Mouse (Mus musculus): ENCODE measurements around the gene Dnph1.
"Not testable (repeated sequence)": the region's sequence is repeated elsewhere in the genome, so short reads cannot be mapped to it uniquely, and the experiment has no call there.

The Dnph1 gene

DNA sequence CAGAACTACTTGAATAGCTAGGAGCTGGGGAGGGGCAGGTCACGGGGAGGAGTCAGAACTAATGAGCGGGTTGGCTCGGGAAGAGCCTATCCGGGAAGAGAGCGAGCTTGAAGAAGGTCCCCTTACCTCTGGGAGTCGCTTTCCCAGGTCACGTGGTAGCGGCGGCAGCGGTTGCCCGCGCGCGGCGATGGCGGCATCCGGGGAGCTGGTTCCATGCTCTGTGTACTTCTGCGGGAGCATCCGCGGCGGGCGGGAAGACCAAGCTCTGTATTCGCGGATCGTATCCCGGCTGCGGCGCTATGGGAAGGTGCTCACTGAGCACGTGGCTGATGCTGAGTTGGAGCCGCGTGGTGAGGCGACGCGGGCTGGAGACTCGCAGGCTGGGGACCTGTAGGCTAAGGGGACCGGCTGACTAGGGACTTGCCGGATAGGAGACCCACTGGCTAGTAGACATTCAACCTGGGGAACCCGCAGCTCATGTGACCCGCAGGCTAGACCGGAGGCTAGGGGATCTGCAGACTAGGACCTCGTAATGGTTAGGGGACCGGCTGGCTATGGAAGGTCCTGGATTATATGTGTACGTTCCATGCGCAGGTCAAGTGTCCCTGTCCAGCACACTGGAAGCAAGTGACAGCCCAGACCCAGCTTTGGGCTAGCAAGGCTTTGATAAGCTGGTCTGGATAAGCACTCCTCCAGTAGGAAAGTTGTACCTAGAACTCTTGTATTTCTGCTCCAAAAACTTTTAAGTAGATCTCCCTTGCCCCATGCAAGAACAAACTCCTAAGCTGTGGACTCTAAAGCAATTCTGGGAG, at the start of gene Dnph1:
Gene Dnph1, plus strand, starts transcription at position 89 of the 812 bp plus-strand sequence.
- DNase-seq (ENCODE audit: low spot score in 2 of 2), result peak in 1 of 2 experiments; percentile 9

DNA sequence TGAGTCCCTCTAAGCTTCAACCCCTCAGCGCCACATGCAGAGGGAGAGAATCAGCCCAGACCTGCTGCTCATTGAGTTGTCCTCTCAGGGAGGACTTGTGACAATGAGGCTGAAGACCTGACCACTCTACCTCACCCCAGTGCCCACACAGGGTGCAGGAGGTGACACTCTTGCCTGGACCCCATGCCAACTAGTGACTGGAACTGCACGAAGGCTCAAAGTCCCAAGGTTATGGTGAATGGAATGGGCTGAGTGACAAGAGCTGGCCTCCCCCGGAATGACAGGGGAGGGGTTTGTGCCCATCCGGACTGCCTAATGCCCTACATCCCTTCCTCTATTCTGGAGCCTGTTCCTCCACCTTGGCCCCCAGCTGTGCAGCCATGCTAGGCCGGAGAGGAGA, 43.8 kb upstream of the Dnph1 start:
- no peak for DNase-seq (ENCODE audit: low spot score in 2 of 2)

DNA sequence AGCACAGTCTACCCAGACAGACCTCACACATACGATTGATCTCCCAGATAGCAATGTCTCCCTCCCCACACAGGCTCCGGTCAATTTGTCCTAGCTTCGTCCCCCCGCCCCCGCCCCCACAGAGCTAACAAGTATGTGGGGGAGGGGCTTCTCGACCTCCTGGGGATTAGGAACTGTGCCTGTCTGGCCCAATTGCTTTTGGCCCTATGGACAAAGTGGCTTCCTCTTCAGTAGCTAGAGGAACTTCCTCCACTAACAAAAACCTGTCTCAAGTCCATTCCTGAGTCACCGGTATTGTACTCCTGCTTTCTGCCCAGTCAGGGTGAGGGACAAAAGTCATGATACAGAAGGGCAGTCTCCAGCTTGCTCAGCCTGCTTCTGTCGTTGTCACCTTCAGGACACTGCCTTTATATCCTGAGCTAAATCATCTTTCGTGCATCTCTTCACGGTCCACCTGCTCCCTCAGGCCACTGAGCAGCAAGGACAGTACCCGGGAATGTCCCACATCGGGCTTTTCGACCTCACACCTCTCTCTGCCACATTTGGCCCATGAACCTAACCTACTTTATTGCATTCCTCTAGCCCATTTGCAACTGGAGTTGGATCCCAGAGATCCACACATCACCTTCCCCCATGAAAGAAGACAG, 43.1 kb upstream of the Dnph1 start:
- DNase-seq (ENCODE audit: low spot score in 2 of 2), result no peak

DNA sequence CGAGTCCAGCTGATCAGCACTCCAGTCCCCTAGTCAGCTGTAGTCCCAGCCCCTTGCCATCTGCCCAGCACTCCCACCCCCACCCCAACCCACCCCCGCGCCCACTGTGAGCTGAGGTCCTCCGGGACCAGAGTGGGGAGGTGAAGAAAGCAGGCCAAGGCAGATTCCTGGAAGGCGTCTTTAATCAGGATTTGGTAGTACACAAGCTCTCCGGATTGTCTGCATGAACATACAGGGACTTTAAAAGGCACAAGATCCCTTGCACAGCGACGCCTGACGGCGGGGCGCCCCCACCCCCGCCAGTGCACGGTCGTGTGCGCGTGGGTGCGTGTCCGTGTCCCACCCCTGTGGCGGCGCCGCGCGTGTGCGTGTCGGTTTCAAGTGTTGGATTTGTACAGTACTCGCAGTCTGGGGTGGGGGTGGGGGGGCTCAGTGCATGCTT, 42.5 kb upstream of the Dnph1 start:
- no peak for DNase-seq (ENCODE audit: low spot score in 2 of 2)

DNA sequence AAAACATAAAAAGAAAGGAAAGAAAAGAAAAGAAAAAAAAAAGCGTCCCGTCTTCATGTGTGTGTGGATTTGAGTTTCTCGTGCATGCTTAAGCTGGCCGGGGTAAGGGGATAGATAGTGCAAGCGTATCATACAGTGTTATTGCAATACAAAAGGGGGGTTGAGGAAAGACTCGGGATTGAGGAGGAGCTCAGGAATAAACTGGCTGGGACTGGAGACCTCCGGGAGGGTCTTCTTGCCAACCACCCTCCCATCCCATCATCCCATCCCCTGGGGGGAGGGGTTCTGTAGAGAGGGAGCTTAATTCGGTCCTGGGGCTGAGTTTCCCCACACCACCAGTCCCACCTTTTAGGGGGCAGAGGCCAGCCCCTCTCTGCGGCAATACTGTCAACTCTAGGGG, 42.0 kb upstream of the Dnph1 start:
- DNase-seq (ENCODE audit: low spot score in 2 of 2), result no peak

DNA sequence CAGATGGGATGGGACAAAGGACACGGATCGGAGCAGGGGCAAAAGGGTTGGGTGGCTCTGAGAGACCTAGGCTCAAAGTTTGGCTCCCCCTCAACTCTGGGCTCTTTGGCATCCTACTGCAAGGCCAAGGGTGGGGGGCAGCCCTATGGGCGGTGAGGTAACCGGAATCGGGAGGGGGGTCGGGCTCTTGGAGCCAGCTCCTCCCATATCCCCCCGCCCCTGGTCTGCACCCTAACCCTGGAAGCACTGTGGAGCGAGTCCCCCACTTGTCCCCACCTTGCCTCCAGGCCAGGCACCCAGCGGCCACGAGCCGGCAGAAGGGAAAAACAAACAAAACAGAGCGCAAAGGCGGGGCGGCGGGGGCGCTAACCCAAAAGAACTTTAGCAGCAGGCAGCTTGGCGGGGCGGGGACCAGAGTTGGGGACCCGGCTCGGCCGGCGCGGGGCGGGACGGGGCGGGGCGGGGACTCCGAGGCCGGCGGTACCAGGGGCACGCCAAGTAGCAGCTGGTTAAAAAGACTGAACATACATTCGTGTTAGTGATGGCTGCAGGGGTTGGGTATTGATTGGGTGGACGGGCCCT, 41.3 kb upstream of the Dnph1 start:
- peak in 1 of 2 experiments; percentile 8 for DNase-seq (ENCODE audit: low spot score in 2 of 2)

DNA sequence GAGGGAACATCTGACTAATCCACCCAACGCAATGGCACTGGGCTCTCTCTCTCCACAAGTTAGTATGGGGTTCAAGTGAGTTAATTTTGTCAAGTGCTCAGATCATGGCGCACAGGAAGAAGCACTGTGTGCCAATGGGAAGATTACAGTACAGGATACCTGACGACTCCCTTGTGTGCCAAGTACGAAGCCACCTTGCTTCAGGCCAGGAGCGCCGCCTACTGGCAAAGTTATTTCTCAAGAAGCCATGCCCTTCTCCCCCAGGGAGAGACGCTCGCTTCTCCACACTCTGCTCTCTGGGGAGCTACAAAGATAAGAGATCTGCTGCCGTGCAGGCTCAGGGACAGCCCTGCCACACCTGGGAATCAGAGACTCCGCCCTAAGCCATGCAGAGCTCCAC, 38.7 kb upstream of the Dnph1 start:
- peak; percentile 21 to 39 for DNase-seq (ENCODE audit: low spot score in 2 of 2)

DNA sequence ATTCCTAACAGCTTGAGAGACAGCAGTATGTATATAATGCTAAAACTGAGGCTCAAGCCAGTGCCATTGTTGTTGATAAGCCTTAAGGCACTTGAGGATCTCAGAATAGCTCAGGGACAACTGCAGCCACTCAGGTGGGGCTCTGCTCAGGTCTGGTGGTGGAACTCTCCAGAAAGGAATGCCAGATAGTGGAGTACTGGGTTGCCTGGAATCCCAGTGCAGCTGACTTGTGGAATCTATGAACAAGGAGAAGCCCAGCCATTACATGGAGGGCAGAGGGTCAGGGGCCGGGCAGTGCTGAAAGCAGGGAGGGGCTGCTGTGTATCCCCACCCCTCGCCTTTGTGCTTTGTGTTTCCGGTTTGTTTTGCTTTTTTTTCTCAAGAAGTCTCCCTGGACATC, 38.1 kb upstream of the Dnph1 start:
- no peak for DNase-seq (ENCODE audit: low spot score in 2 of 2)

DNA sequence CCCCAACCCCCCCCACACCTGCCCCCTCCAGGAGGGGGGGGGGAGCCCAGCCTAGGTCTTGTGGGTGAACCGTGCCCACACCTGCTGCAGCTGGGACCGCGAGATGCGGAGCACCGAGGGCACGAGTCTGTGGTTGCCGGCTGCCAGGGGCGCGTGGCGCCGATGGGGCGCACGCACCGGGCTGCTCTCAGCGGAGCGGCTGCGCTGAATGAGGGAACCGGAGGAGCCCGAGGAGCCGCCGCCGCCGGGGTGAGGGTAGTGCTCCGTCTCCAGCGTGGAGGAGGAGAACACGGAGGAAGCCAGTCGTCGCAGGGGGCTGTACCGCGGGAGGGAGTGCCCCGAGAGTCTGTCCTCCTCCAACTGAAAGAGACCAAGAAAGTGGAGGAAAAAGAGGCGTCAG, 35.8 kb upstream of the Dnph1 start:
- no peak for DNase-seq (ENCODE audit: low spot score in 2 of 2)

DNA sequence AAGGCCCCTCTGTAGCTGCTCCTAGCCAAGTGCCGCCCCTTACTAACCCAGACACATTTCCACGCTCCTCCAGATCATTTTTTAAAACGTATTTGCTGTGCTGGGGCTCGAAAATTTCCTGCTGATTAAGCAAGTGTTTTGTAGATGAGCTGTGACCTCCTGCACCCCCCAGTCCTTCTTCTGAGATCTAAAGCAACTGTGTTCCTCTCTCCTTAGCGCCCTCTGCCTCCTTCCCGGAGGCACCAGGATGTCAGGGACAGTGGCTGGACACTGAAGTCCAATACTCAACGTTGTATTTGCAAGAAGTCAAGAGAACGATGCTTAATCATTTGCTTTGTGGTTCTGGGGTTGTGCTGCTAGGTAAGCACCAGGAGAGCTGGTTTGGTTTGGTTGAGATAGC, 35.2 kb upstream of the Dnph1 start:
- DNase-seq (ENCODE audit: low spot score in 2 of 2), result no peak

DNA sequence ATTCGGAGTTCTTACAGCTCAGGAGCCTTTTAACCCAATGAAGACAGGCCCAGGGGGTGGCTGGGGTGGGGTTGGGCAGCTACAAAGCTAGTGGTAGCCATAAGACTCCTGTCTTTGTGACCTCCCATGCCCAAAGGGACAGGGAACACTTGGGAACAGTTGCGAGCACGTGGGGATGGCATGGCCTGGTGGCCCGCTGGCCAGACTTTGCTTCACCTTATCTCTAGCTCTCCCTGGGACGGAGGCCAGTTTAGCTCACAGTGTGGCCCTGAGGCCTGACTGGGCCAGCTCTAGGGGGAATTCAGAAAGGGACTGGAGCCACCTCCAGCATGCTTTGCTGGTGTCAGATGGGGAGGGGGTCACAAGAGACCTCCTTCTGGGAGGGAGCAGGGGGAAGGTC, 34.3 kb upstream of the Dnph1 start:
- no peak for DNase-seq (ENCODE audit: low spot score in 2 of 2)

DNA sequence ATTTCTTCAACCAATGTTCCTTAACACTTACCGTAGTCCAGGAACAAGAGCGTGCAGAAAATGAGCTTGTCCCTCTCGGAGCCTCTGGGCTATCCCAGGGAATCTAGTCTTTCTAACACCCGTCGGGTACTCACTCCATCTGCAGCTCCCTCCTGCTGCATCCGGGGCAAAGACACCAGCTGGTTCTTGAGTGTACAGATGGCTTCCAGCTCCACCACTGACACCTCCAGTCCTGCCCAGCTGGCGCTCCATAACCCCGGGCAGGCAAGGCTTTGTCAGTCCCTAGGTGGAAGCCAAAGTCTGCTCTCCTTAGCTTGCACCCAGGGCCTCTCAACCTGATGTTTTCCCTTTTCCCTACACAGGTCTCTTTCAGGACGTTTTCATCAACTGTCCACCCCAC, 28.7 kb upstream of the Dnph1 start:
- no peak for DNase-seq (ENCODE audit: low spot score in 2 of 2)

DNA sequence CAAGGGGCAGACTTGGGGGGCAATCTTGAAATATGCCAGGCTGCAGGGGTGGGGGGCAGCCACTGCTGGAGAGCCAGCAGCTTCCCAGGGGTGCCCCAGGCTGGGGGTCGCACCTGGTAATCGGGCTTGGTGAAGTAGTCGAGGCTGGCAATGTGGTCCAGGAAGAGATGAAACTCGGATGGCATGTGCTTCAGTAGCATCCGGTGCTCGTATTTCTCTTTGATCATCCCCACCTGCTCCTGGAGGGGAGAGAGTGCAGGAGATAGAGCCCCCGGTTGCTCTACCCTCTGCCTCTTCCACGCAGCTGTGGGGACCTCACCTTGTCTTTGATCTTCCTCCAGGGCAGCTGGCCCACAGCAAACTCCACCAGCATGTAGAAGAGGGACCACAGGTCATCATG, 19.9 kb upstream of the Dnph1 start:
- no peak for DNase-seq (ENCODE audit: low spot score in 2 of 2)

DNA sequence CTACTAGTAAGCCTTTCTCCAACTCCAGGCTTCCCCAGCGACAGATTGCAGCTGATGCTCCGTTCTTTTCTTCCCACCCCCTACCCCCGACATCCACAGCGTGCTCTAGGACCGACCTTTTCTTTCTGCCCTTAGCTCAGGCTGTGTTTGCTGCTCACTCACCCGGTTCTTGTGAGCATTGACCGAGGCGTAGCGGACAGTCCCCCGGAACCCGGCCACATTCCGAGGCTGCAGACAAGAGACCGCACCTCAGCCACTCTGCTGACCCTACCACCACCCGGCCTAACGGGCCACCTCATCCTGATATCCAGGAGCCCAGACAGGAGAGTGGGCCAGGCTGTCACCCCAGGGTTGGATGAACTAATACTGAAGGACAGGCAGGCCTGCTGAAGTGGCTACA, 19.2 kb upstream of the Dnph1 start:
- DNase-seq (ENCODE audit: low spot score in 2 of 2), result no peak

DNA sequence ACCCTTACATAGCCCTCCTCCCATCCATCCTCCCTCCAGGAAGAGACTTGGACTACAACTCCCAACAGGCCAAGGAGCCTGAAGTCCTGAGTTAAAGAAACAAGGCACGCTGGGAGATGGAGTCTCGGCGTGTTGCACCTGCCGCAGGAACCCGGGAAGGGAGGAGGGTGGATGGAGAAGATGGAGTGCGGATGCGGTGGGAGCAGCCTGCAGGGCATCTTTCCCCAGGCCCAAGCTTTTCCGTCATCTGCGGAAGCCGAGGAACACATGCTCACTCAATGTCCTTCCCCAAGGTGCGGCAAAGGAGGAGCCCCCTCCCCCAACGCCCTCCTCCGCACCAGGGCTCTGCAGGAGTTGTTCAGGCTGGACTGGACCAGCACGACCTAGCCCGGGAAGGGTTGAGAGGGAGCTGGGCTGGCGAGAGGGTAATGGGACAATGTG, 12.9 kb upstream of the Dnph1 start:
- peak in 1 of 2 experiments; percentile 10 for DNase-seq (ENCODE audit: low spot score in 2 of 2)

DNA sequence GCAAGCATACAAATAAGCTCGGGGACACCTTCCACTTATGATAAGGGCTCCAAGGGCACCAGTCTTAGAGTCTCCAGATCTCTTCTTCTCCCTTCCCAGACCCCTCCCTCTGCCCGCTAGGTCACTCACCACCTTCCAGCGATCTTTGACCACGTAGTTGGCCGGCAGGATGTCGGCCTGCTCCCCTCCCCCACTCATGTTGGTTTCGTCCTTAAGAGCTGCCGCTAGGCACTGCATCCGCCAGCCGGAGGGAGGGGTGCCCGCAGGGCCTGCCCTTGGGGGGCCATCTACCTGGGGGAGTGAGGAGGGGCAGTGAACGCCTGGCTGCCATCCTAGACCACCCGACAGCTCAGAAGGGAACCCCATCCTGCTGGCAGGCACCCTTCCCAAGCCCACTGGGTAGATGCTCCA, 12.5 kb upstream of the Dnph1 start:
- DNase-seq (ENCODE audit: low spot score in 2 of 2), result peak; percentile 78 to 91

DNA sequence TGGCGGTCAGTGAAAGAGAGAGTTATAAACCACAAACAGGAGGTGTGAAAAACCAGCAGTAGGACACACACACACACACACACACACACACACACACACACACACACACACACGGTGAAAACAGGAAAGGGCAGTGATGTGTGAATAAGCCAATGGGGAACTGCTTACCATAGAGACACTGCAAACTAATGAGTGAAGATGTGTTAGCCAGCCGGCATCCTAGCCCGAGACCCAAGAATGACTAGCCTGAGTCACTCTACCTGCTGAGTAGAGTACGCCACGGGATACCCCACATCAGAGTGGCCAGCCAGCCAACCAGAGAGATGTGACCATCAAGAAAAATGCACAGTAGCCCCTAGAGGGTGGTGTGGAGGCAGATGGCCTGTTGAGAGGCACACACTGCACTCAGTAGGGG, 12.0 kb upstream of the Dnph1 start:
- peak in 1 of 2 experiments; percentile 79 for DNase-seq (ENCODE audit: low spot score in 2 of 2)

DNA sequence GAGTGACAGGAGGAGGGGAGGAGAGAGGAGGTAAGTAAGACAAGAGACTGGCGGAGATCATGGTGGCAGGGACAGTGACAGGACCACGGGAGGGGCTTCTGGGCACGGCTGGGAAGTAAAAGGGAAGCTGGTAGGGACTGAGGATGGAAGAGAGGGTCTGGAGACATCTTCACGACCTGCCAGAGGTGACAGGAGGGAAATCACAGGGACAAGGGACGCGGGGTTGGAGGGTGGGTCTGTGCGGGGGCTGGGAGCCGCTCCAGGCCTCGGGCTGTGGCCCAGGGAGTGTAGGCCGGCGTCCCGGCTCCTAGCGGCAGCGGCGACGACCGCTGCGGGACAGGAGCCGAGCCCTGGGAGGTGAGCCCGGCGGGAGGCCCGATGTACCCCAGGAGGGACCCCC, 9.5 kb upstream of the Dnph1 start:
- no peak for DNase-seq (ENCODE audit: low spot score in 2 of 2)

DNA sequence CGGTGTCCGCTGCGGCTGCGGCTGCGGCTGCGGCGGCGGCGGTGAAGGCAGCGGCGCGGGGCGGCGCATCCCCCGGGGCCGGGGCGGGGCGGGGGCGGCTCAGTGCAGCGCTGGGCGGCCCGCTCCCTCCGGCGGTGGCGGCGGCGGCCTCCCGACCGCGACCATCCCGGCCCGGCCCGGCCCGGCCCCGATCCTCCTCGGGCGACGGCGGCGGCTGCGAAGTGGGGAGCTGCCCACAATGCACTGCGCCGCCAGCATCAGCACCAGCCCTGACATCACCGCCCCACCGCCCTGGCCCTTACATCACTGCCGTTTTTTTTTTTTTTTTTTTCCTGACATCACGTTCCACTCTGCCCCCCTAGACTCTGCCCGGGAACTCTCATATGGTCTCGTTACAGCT, 9.1 kb upstream of the Dnph1 start, which contains the start of gene Ttbk1:
Gene Ttbk1, minus strand, starts transcription at position 245 of the 400 bp plus-strand sequence.
- no peak for DNase-seq (ENCODE audit: low spot score in 2 of 2)

DNA sequence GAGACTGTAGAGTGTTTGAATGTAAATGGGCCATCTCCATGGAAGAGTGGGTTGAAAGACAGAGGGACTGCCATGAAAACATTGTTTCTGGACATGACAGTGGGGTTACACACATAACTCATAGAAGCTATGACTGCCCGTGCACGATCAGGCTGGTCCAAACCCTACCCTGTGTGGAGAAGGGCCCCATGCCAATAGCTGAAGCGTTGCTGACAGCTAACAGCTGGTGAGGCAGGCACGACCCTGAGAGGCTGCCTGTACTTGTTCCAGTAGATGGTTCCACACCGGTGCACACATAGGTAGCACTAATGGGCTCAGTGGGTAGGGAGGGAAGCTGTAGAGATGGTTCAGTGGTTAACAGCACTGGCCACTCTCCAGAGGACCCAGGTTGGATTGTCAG, 1.0 kb upstream of the Dnph1 start:
- DNase-seq (ENCODE audit: low spot score in 2 of 2), result no peak

DNA sequence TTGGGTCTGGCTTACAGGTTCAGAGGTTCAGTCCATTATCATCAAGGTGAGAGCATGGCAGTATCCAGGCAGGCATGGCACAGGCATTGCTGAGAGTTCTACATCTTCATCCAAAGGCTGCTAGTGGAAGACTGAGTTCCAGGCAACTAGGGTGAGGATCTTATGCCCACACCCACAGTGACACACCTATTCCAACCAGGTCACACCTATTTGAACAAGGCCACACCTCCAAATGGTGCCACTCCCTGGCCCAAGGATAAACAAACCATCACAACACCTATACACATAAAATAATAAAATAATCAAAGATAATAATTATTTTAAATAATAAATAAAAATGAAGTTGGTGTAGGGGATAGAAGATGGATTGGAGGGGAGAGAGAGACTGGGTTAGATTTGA, 430 bp upstream of the Dnph1 start:
- DNase-seq (ENCODE audit: low spot score in 2 of 2), result not testable (repeated sequence)

DNA sequence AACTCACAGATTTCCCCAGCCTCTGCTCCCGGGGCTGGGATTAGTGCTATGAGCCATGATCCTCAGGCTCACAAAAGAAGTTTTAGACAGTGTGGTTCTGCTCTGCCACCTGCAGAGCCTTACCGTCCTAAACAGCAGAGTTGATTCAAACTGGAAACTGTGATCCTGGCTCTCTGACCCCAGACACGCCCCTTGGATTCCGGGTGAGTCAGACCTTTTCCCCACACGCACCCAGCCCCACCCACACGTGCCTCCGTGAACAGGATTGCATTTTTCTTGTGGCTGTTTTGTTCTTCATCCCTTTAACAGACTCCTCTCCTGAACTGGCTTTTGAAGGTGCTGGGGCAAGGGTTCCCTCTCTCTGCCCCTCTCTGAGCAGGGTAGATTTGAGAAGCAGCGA, 1.4 kb downstream of the Dnph1 start:
- DNase-seq (ENCODE audit: low spot score in 2 of 2), result no peak

DNA sequence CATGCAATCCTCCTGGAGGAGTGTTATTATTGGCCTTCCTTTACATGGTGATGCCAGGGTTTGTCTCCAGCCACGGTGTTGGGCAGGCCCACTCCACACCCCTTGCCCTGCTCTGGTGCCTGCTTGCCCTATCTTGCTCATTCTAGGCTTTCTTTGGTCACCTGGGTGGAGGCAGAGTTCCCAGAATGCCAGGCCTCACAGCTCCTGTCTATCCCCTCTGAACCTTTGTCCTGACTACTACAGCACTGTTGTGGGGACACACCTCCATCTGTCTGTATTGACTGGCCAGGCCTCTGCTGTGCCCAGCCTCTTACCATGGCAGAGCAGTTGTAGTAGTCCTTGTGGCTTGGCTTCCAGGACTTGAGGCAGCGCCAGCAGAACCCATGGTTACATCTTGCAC, 6.3 kb downstream of the Dnph1 start:
- no peak for DNase-seq (ENCODE audit: low spot score in 2 of 2)

Data from natural killer cell, adult 2 months (primary cell).